Comparison of ENCODE assay signal across 10 mouse cellular contexts in the genomic region with DNA sequence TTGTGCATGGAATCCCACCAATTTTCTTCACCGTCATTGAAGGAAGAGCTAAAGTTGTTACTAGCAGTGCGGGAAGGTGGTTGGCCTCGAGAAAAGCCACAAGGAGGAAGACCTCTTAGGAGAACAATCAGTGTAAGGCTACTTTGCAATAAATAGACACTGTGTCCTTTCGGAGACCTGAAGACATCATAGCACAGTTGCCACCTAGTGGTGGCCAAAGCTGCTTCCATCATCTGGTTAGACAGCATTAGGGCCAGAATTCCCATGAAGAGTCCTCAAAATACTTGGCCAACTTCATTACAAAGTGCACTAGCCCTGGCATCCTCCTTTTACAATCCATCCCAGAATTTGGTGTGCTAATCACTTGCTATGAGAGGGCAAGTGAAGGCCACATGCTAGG. TPM values are rescaled to one million over a fixed set of nuclear protein-coding genes. Genes with fewer than 3 reads are reported as not detected.
DNase-seq lines count a peak whose midpoint lies in the region; ATAC-seq and TF ChIP-seq lines count a peak whose summit lies in the region.
"Had no signal": no experiment of that assay in that cellular context is flagged by ENCODE, and none has a peak within 500 bp of the region (broad histone marks: within the 10 kb centered on the region; RNA-seq: fewer than 3 reads in every experiment).

No protein-coding gene starts in this region.

- WGBS in midbrain, embryonic 14.5 days = 71% methylated on average over 4 of the region's 4 CpGs
- 73% methylated on average over 4 of the region's 4 CpGs for WGBS in midbrain, embryonic 16.5 days
- WGBS in embryonic facial prominence, embryonic 11.5 days = 74% methylated on average over 4 of the region's 4 CpGs
- 68% methylated on average over 4 of the region's 4 CpGs for WGBS in stomach, postnatal 0 days

- TF ChIP-seq CTCF in gastrocnemius, adult 2 months (IDR thresholded peaks at IDR 0.05) = peak; percentile 52
- peak; percentile 77 for TF ChIP-seq CTCF in stomach, postnatal 0 days (IDR thresholded peaks at IDR 0.05; ENCODE audit: low read depth)

- no peak overlapping the region for H3K27ac ChIP-seq in gastrocnemius, adult 2 months
- H3K27ac ChIP-seq in midbrain, embryonic 14.5 days (replicated peaks; ENCODE audit: low read depth, low read length) = no peak overlapping the region
- H3K27ac ChIP-seq in midbrain, embryonic 16.5 days (ENCODE audit: low read length) = no peak overlapping the region
- no peak overlapping the region for H3K27ac ChIP-seq in embryonic facial prominence, embryonic 11.5 days (replicated peaks; ENCODE audit: low read depth, low read length)
- no peak overlapping the region for H3K27ac ChIP-seq in stomach, postnatal 0 days (replicated peaks)

- H3K9ac ChIP-seq in midbrain, embryonic 14.5 days (replicated peaks; ENCODE audit: low read length) = no peak overlapping the region
- no peak overlapping the region for H3K9ac ChIP-seq in midbrain, embryonic 16.5 days (ENCODE audit: low read depth, low read length)
- no peak overlapping the region for H3K9ac ChIP-seq in embryonic facial prominence, embryonic 11.5 days (replicated peaks; ENCODE audit: low read length)
- no peak overlapping the region for H3K9ac ChIP-seq in stomach, postnatal 0 days (ENCODE audit: low read length)

- no peaks in the 10 kb centered on the region for H3K9me3 ChIP-seq in midbrain, embryonic 14.5 days (ENCODE audit: control insufficient read depth, low read length)
- H3K9me3 ChIP-seq in midbrain, embryonic 16.5 days (replicated peaks; ENCODE audit: control insufficient read depth, low read length, poor library complexity, severe bottlenecking) = no peaks in the 10 kb centered on the region
- no peaks in the 10 kb centered on the region for H3K9me3 ChIP-seq in embryonic facial prominence, embryonic 11.5 days (replicated peaks; ENCODE audit: control insufficient read depth, low read length)
- H3K9me3 ChIP-seq in stomach, postnatal 0 days (ENCODE audit: control insufficient read depth, low read length) = no peaks in the 10 kb centered on the region

- H3K27me3 ChIP-seq in midbrain, embryonic 14.5 days (ENCODE audit: control insufficient read depth, insufficient read depth, low read length) = no peaks in the 10 kb centered on the region
- H3K27me3 ChIP-seq in midbrain, embryonic 16.5 days (ENCODE audit: control insufficient read depth, insufficient read depth, low read depth, low read length) = no peaks in the 10 kb centered on the region
- H3K27me3 ChIP-seq in embryonic facial prominence, embryonic 11.5 days (ENCODE audit: control insufficient read depth, insufficient read depth, low read length) = no peaks in the 10 kb centered on the region
- no peaks in the 10 kb centered on the region for H3K27me3 ChIP-seq in stomach, postnatal 0 days (ENCODE audit: control insufficient read depth, insufficient read depth, low read length)

- H3K4me1 ChIP-seq in midbrain, embryonic 14.5 days (ENCODE audit: control insufficient read depth, insufficient read depth, low read length) = no peaks in the 10 kb centered on the region
- H3K4me1 ChIP-seq in midbrain, embryonic 16.5 days (ENCODE audit: control insufficient read depth, insufficient read depth, low read length) = no peaks in the 10 kb centered on the region
- no peaks in the 10 kb centered on the region for H3K4me1 ChIP-seq in embryonic facial prominence, embryonic 11.5 days (ENCODE audit: control insufficient read depth, insufficient read depth, low read length)
- no peaks in the 10 kb centered on the region for H3K4me1 ChIP-seq in stomach, postnatal 0 days (replicated peaks; ENCODE audit: control insufficient read depth, insufficient read depth)

- no peaks in the 10 kb centered on the region for H3K36me3 ChIP-seq in midbrain, embryonic 14.5 days (ENCODE audit: control insufficient read depth, insufficient read depth, low read length)
- H3K36me3 ChIP-seq in midbrain, embryonic 16.5 days (ENCODE audit: control insufficient read depth, insufficient read depth, low read length) = no peaks in the 10 kb centered on the region
- H3K36me3 ChIP-seq in embryonic facial prominence, embryonic 11.5 days (replicated peaks; ENCODE audit: control insufficient read depth, insufficient read depth, low read depth, low read length) = no peaks in the 10 kb centered on the region
- H3K36me3 ChIP-seq in stomach, postnatal 0 days (ENCODE audit: control insufficient read depth, insufficient read depth, low read length) = no peaks in the 10 kb centered on the region

- no peak; the same call in 1 of the 2 replicates for ATAC-seq in midbrain, embryonic 14.5 days (ENCODE audit: low FRiP score, low TSS enrichment)
- no peak for ATAC-seq in midbrain, embryonic 16.5 days
- ATAC-seq in embryonic facial prominence, embryonic 11.5 days (replicated peaks; ENCODE audit: insufficient number of reproducible peaks, low FRiP score, low TSS enrichment, low read depth) = no peak
- no peak for ATAC-seq in stomach, postnatal 0 days (ENCODE audit: low FRiP score, low TSS enrichment)

- H3K4me2 ChIP-seq in midbrain, embryonic 14.5 days (ENCODE audit: low read length) = no peak overlapping the region
- H3K4me2 ChIP-seq in midbrain, embryonic 16.5 days (ENCODE audit: low read length) = no peak overlapping the region
- H3K4me2 ChIP-seq in embryonic facial prominence, embryonic 11.5 days (ENCODE audit: low read depth, low read length) = no peak overlapping the region
- no peak overlapping the region for H3K4me2 ChIP-seq in stomach, postnatal 0 days (replicated peaks; ENCODE audit: low read depth)

- intact Hi-C loops in gastrocnemius, adult 2 months (cut with DNase I) = loop anchor here (10.0 kb wide), 1 partner anchor 181 kb away; no protein-coding TSS in a partner anchor
- intact Hi-C loops in left cerebral cortex, postnatal 25 days (cut with DNase I) = no loop called here

- TF ChIP-seq EP300 in stomach, postnatal 0 days (optimal IDR thresholded peaks at IDR 0.05) = no peak

- peak; percentile 21 for DNase-seq in gastrocnemius, adult 2 months
- no peak for DNase-seq in gastrocnemius, postnatal 25 days
- peak; percentile 57 for DNase-seq in midbrain, embryonic 14.5 days
- DNase-seq in embryonic facial prominence, embryonic 11.5 days (ENCODE audit: low spot score) = peak; percentile 12
- no peak for DNase-seq in stomach, postnatal 0 days (ENCODE audit: low spot score)
- DNase-seq in left cerebral cortex, postnatal 25 days (ENCODE audit: low spot score in 2 of 2) = no peak
- no peak for DNase-seq in thymus, adult 18-20 months
- DNase-seq: adrenal gland, postnatal 25 days had no signal

- no peak overlapping the region for H3K4me3 ChIP-seq in gastrocnemius, adult 2 months
- no peak overlapping the region for H3K4me3 ChIP-seq in midbrain, embryonic 14.5 days (replicated peaks; ENCODE audit: low read depth, low read length)
- no peak overlapping the region for H3K4me3 ChIP-seq in midbrain, embryonic 16.5 days (ENCODE audit: low read depth, low read length)
- no peak overlapping the region for H3K4me3 ChIP-seq in embryonic facial prominence, embryonic 11.5 days (ENCODE audit: low read depth, low read length)
- no peak overlapping the region for H3K4me3 ChIP-seq in stomach, postnatal 0 days (ENCODE audit: low read depth, low read length)

RNA-seq across cellular contexts. Expression of a gene that starts 13.2 kb away (rescaled TPM):
- 1 to 10 TPM; 2.4 to 4.2 TPM for total RNA-seq in gastrocnemius, adult 2 months (2021)
- 10 to 100 TPM in 1 of 2 experiments, 1 to 10 TPM in 1; 2.7 to 14.8 TPM for total RNA-seq in gastrocnemius, postnatal 25 days (2021)
- polyA plus RNA-seq in midbrain, embryonic 14.5 days (2014; fragmentation: Nextera tagmentation; extraction: Ambion mirVana) = 2.5 and 2.7 TPM in 2 replicates
- polyA plus RNA-seq in midbrain, embryonic 16.5 days (2015; fragmentation: Nextera tagmentation; extraction: Ambion mirVana) = 3.9 and 4.4 TPM in 2 replicates
- polyA plus RNA-seq in embryonic facial prominence, embryonic 11.5 days (2014; fragmentation: Nextera tagmentation; extraction: Ambion mirVana) = 0.43 and 0.97 TPM in 2 replicates
- polyA plus RNA-seq in stomach, postnatal 0 days (2015; fragmentation: Nextera tagmentation; extraction: Ambion mirVana) = 6.8 and 8.4 TPM in 2 replicates
- total RNA-seq in left cerebral cortex, postnatal 25 days (2021) = 1 to 10 TPM; 1.8 to 2.3 TPM
- total RNA-seq: neutrophil, adult 5-6 weeks had no signal

RNA-seq across cellular contexts. Expression of a gene that starts 16.4 kb away (rescaled TPM):
- total RNA-seq in gastrocnemius, adult 2 months (2021) = 100 to 1,000 TPM in 1 of 2 experiments, 10 to 100 TPM in 1; 90.3 to 139 TPM
- 100 to 1,000 TPM in 1 of 2 experiments, 10 to 100 TPM in 1; 85.7 to 113 TPM for total RNA-seq in gastrocnemius, postnatal 25 days (2021)
- polyA plus RNA-seq in midbrain, embryonic 14.5 days (2014; fragmentation: Nextera tagmentation; extraction: Ambion mirVana) = 17.7 and 17.9 TPM in 2 replicates
- 18.6 and 25.3 TPM in 2 replicates for polyA plus RNA-seq in midbrain, embryonic 16.5 days (2015; fragmentation: Nextera tagmentation; extraction: Ambion mirVana)
- 13.4 and 15.2 TPM in 2 replicates for polyA plus RNA-seq in embryonic facial prominence, embryonic 11.5 days (2014; fragmentation: Nextera tagmentation; extraction: Ambion mirVana)
- 13.6 and 14.7 TPM in 2 replicates for polyA plus RNA-seq in stomach, postnatal 0 days (2015; fragmentation: Nextera tagmentation; extraction: Ambion mirVana)
- 10 to 100 TPM; 77.0 to 87.6 TPM for total RNA-seq in left cerebral cortex, postnatal 25 days (2021)
- total RNA-seq: neutrophil, adult 5-6 weeks had no signal

Comparison
In these comparisons a context has a peak if more than half of its experiments do, and no peak if none do; other contexts are left out.
1. DNase-seq: peak in gastrocnemius, adult 2 months (single experiment), midbrain, embryonic 14.5 days (single experiment) and embryonic facial prominence, embryonic 11.5 days (single experiment); none in gastrocnemius, postnatal 25 days (single experiment), stomach, postnatal 0 days (single experiment), left cerebral cortex, postnatal 25 days (0 of 2) and thymus, adult 18-20 months (0 of 2).